Mouse (Mus musculus) ES-Bruce4 (cell line): ENCODE measurements around the gene Apoa2.

Source experiments
- CTCF ChIP-seq: IDR thresholded peaks from one replicate; pipeline ENCODE4 v1.8.1; 2011; ENCODE audit warnings: low read depth, low read length
- EP300 ChIP-seq: IDR thresholded peaks from 2 replicates; pipeline ENCODE4 v1.6.1; 2011; ENCODE audit warnings: low read depth, low read length; ENCODE audit not compliant: insufficient read depth
- POLR2A ChIP-seq: IDR thresholded peaks from one replicate; pipeline ENCODE4 v1.8.1; 2011; ENCODE audit warnings: low read length; ENCODE audit not compliant: insufficient read depth

GRCm38 (mm10) chr1:171200769-171201168 is 24.1 kb upstream of the Apoa2 start:
- TF ChIP-seq POLR2A = no peak
- TF ChIP-seq EP300 = no peak
- no peak for TF ChIP-seq CTCF
